Mouse (Mus musculus) kidney, adult 10 weeks (tissue): ENCODE results near the gene Wdfy3. TPM values are rescaled to one million over a fixed set of nuclear protein-coding genes. Genes with fewer than 3 reads are reported as not detected.

Experiments used
- polyA plus RNA-seq: library from polyadenylated mRNA; stranded (reverse); fragments of 350-450 nt; fragmentation: Illumina TruSeq; extraction: RNeasy Lipid Tissue Mini Kit (QIAGEN cat#74804); gene quantifications from one replicate; pipeline ENCODE4 v1.2.3, GENCODE M21; 2014; ENCODE audit warnings: low read depth, low replicate concordance

Gene Wdfy3
- polyA plus RNA-seq = 33.4 TPM

DNA sequence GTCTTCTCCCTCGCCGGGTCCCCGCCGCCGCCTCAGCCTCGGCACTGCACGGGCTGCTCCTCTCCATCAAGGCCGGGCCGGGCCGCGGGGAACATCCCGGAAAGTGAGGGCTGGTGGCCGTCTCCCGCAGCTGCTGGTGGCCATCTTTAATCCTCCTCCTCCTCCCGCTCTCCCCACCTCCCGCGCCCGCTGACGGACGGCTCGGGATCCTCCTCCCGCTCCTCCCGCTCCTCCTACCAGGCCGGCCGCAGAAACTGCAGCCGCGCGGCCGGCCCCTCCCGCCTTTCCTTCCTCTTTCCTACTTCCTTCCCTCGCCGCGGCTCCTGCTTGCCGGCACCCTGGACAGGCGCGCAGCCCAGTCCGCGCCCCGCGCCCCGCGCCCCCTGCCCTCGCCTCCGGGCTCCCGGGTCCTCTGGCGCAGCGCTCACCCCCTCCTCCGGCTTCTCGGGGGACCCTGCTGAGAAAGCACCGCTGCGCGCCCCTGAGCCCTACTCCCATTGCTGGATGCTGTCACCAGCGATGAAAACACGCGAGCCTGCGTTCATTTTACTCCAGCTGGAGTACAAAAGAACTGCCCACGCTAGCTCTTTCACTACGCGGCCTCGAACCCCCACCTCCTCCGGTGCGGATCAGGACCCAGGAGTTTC, at the start of gene Wdfy3:
Gene Wdfy3, minus strand, starts transcription at position 155 of the 647 bp plus-strand sequence.

